ENCODE assay signal across 8 mouse cellular contexts in genomic region chr5:124438746-124439145, GRCm38 (mm10). TPM values are rescaled to one million over a fixed set of nuclear protein-coding genes. Genes with fewer than 3 reads are reported as not detected.
A peak's percentile ranks its signal among the peaks of the same experiment; 100 is the strongest.
DNase-seq lines count a peak whose midpoint lies in the region; ATAC-seq and TF ChIP-seq lines count a peak whose summit lies in the region.

No protein-coding gene starts in this region.

- TF ChIP-seq EP300 in liver, embryonic 14.5 days (IDR thresholded peaks at IDR 0.05; ENCODE audit: low read depth) = no peak

- H3K4me3 ChIP-seq in heart, embryonic 10.5 days = peak overlapping the region; percentile 84
- H3K4me3 ChIP-seq in testis, adult 2 months (ENCODE audit: control insufficient read depth, low read depth, low read length) = no peak overlapping the region; the same call in 1 of the 2 replicates
- H3K4me3 ChIP-seq in liver, embryonic 14.5 days (ENCODE audit: insufficient read depth in 1 of 2, low read depth in 2 of 2, low read length in 2 of 2) = peak overlapping the region; percentile 90 to 96

- ATAC-seq in liver, embryonic 14.5 days (ENCODE audit: insufficient read depth) = no peak

- TF ChIP-seq POLR2A in testis, adult 2 months (IDR thresholded peaks at IDR 0.05; ENCODE audit: control insufficient read depth, low read depth, low read length) = no peak

- TF ChIP-seq CTCF in testis, adult 2 months (IDR thresholded peaks at IDR 0.05; ENCODE audit: control insufficient read depth, insufficient read depth, insufficient replicate concordance, low read depth, low read length) = no peak
- TF ChIP-seq CTCF in liver, embryonic 14.5 days (IDR thresholded peaks at IDR 0.05; ENCODE audit: low read depth) = no peak

- no peak for DNase-seq in heart, embryonic 10.5 days (ENCODE audit: low spot score)
- DNase-seq in heart, adult 9 months (ENCODE audit: low spot score in 2 of 2) = no peak
- DNase-seq in testis, postnatal 10 days (ENCODE audit: low spot score) = no peak
- DNase-seq in liver, embryonic 14.5 days (ENCODE audit: low read depth in 3 of 3, low spot score in 3 of 3) = no peak
- DNase-seq in left cerebral cortex, postnatal 25 days (ENCODE audit: low spot score in 2 of 2) = no peak
- DNase-seq in right cerebral cortex, adult 18-20 months = no peak
- DNase-seq in thymus, postnatal 4 days = no peak

- no peaks in the 10 kb centered on the region; the same call in 1 of the 2 replicates for H3K36me3 ChIP-seq in heart, embryonic 10.5 days
- H3K36me3 ChIP-seq in testis, adult 2 months (ENCODE audit: control insufficient read depth, insufficient read depth, low read length) = no peaks in the 10 kb centered on the region
- H3K36me3 ChIP-seq in liver, embryonic 14.5 days (replicated peaks; ENCODE audit: control insufficient read depth, insufficient read depth, low read depth) = peaks cover 4% of the 10 kb centered on the region

- no peaks in the 10 kb centered on the region for H3K27me3 ChIP-seq in heart, embryonic 10.5 days (ENCODE audit: insufficient read depth, poor library complexity, severe bottlenecking)
- H3K27me3 ChIP-seq in testis, adult 2 months (ENCODE audit: control insufficient read depth, insufficient read depth, low read length) = no peaks in the 10 kb centered on the region
- no peaks in the 10 kb centered on the region for H3K27me3 ChIP-seq in liver, embryonic 14.5 days (ENCODE audit: control insufficient read depth, insufficient read depth, low read length)

- H3K27ac ChIP-seq in heart, embryonic 10.5 days = peak overlapping the region; percentile 93
- H3K27ac ChIP-seq in testis, adult 2 months (ENCODE audit: control insufficient read depth, insufficient read depth, low read depth, low read length) = peak overlapping the region; percentile 73
- H3K27ac ChIP-seq in liver, embryonic 14.5 days = peak overlapping the region; percentile 53

- H3K9ac ChIP-seq in liver, embryonic 14.5 days (replicated peaks) = peak overlapping the region; percentile 45

- no peaks in the 10 kb centered on the region for H3K9me3 ChIP-seq in heart, embryonic 10.5 days
- H3K9me3 ChIP-seq in liver, embryonic 14.5 days (ENCODE audit: control insufficient read depth, low read length) = no peaks in the 10 kb centered on the region

- intact Hi-C loops in left cerebral cortex, postnatal 25 days (cut with DNase I) = no loop called here

- peak overlapping the region; percentile 74 for H3K4me2 ChIP-seq in liver, embryonic 14.5 days (ENCODE audit: low read depth)

- 55% methylated on average over 5 of the region's 5 CpGs for WGBS in heart, embryonic 10.5 days
- WGBS in liver, embryonic 14.5 days (ENCODE audit: insufficient replicate concordance) = 53% methylated on average over 5 of the region's 5 CpGs

- peaks cover 8% of the 10 kb centered on the region; the same call in 1 of the 2 replicates for H3K4me1 ChIP-seq in heart, embryonic 10.5 days
- peaks cover 8% of the 10 kb centered on the region for H3K4me1 ChIP-seq in testis, adult 2 months (ENCODE audit: control insufficient read depth, insufficient read depth, low read length)
- peaks cover 21 to 25% of the 10 kb centered on the region in 2 experiments for H3K4me1 ChIP-seq in liver, embryonic 14.5 days (replicated peaks; ENCODE audit: control insufficient read depth in 2 of 2, insufficient read depth in 2 of 2, low read length in 1 of 2)

RNA-seq across cellular contexts. Expression of gene Kmt5a, which starts 1.0 kb away (rescaled TPM):
- 49.6 and 54.5 TPM in 2 replicates for polyA plus RNA-seq in heart, embryonic 10.5 days (2016; fragmentation: Nextera tagmentation; extraction: Ambion mirVana)
- polyA plus RNA-seq in testis, adult 2 months (2012; rRNA removed) = 23.4 and 24.9 TPM in 2 replicates
- 47.6 and 58.6 TPM in 2 replicates for polyA plus RNA-seq in liver, embryonic 14.5 days (2012; rRNA removed)
- polyA plus RNA-seq in liver, embryonic 14.5 days (2014; fragmentation: Nextera tagmentation; extraction: Ambion mirVana) = 51.8 and 68.8 TPM in 2 replicates
- 10 to 100 TPM; 57.6 to 66.0 TPM for total RNA-seq in left cerebral cortex, postnatal 25 days (2021)

RNA-seq across cellular contexts. Expression of gene Sbno1, which starts 12.9 kb away (rescaled TPM):
- polyA plus RNA-seq in heart, embryonic 10.5 days (2016; fragmentation: Nextera tagmentation; extraction: Ambion mirVana) = 74.4 and 80.5 TPM in 2 replicates
- polyA plus RNA-seq in testis, adult 2 months (2012; rRNA removed) = 38.8 and 46.6 TPM in 2 replicates
- 9.0 and 12.6 TPM in 2 replicates for polyA plus RNA-seq in liver, embryonic 14.5 days (2012; rRNA removed)
- 34.2 and 35.1 TPM in 2 replicates for polyA plus RNA-seq in liver, embryonic 14.5 days (2014; fragmentation: Nextera tagmentation; extraction: Ambion mirVana)
- total RNA-seq in left cerebral cortex, postnatal 25 days (2021) = 100 to 1,000 TPM; 162 to 174 TPM

RNA-seq across cellular contexts. Expression of gene Rilpl2, which starts 39.4 kb away (rescaled TPM):
- 13.3 and 18.3 TPM in 2 replicates for polyA plus RNA-seq in heart, embryonic 10.5 days (2016; fragmentation: Nextera tagmentation; extraction: Ambion mirVana)
- polyA plus RNA-seq in testis, adult 2 months (2012; rRNA removed) = 19.6 and 20.8 TPM in 2 replicates
- 5.9 and 8.1 TPM in 2 replicates for polyA plus RNA-seq in liver, embryonic 14.5 days (2012; rRNA removed)
- 7.8 and 9.6 TPM in 2 replicates for polyA plus RNA-seq in liver, embryonic 14.5 days (2014; fragmentation: Nextera tagmentation; extraction: Ambion mirVana)
- 10 to 100 TPM; 18.6 to 19.7 TPM for total RNA-seq in left cerebral cortex, postnatal 25 days (2021)

RNA-seq across cellular contexts. Expression of gene Snrnp35, which starts 44.2 kb away (rescaled TPM):
- polyA plus RNA-seq in heart, embryonic 10.5 days (2016; fragmentation: Nextera tagmentation; extraction: Ambion mirVana) = 25.5 and 26.8 TPM in 2 replicates
- 26.5 and 35.7 TPM in 2 replicates for polyA plus RNA-seq in testis, adult 2 months (2012; rRNA removed)
- 3.0 and 7.4 TPM in 2 replicates for polyA plus RNA-seq in liver, embryonic 14.5 days (2012; rRNA removed)
- 4.5 and 5.8 TPM in 2 replicates for polyA plus RNA-seq in liver, embryonic 14.5 days (2014; fragmentation: Nextera tagmentation; extraction: Ambion mirVana)
- total RNA-seq in left cerebral cortex, postnatal 25 days (2021) = 10 to 100 TPM; 21.0 to 27.2 TPM
